Mouse (Mus musculus) hematopoietic stem cell, adult 5-6 weeks (primary cell): ENCODE data around the gene Gm9736. TPM values are rescaled to one million over a fixed set of nuclear protein-coding genes. Genes with fewer than 3 reads are reported as not detected.
A peak's percentile ranks its signal among the peaks of the same experiment; 100 is the strongest.
"Not testable (repeated sequence)": the region's sequence is repeated elsewhere in the genome, so short reads cannot be mapped to it uniquely, and the experiment has no call there.

Experiments used
- ATAC-seq, 2 experiments: fragments of 125-278 bp in 1 of 2; replicated peaks in 1 of 2; 2 replicates each; pipeline ENCODE4 v1.8.0; 2016 to 2017; ENCODE audit warnings: inconsistent platforms in 2 of 2, mild to moderate bottlenecking in 2 of 2, moderate number of reproducible peaks in 2 of 2, low read depth in 1 of 2, moderate TSS enrichment in 1 of 2; ENCODE audit not compliant: low FRiP score in 2 of 2, poor library complexity in 2 of 2, severe bottlenecking in 2 of 2, insufficient read depth in 1 of 2, low TSS enrichment in 1 of 2
- total RNA-seq: library from RNA; stranded (forward); fragments of 172-1452, 232-1000 nt; gene quantifications from 2 replicates; pipeline ENCODE4 v1.2.3, GENCODE M21; 2017

The Gm9736 gene
- total RNA-seq, 1 experiment from 2014 or later = not detected

DNA sequence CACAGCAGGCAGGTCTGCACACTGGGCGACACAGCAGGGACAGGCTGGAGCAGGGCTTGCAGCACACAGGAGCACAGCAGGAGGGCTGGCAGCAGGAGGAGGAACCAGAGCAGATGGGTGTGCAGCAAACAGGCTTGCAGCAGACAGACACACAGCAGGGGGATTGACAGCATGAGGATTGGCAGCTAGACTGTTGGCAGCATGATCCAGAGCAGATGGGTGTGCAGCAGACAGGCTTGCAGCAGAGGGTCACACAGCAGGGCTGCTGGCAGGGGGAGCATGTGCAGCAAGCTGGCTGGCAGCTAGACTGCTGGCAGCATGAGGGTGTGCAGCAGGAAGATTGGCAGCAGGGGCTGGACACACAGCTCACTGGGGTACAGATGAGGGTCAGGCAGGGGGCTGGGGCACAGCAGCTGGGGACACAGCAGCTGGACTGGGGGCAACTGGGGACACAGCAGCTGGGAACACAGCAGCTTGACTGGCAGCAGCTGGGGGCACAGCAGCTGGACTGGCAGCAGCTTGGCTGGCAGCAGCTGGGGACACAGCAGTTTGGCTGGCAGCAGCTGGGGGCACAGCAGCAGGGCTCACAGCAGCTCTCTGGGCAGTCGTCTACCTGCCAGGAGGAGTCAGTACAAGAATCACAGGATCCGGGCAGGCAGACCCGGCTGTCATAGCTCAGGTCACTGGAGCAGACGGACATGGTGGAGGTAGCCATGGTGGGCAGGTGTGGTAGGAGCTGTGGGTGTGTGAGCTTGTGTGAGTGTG is 9.0 kb downstream of the Gm9736 start, which contains the start of gene Gm18596:
Gene Gm18596 (minus strand): TSS at position 715 of the 765 bp plus-strand sequence.
- ATAC-seq = not testable (repeated sequence)

DNA sequence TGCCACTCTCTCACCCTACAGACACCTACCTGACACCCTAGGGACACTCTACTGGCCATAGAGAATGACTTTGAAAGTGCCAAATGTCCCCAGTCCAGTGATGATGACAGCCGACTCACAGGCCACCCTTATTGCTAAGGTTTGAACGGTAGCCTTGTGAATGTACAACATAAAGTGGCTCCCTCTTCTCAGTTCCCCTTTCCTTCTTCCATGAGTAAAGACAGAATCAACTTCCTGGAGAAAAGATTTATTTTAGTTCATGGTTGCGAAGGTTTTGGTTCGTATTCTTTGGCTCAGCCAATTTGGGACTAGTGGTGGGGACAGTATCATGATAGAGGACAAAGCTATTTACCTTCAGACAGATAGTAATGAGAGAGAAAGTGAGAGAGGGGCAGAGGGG is 12.2 kb downstream of the Gm9736 start:
- no peak for ATAC-seq

DNA sequence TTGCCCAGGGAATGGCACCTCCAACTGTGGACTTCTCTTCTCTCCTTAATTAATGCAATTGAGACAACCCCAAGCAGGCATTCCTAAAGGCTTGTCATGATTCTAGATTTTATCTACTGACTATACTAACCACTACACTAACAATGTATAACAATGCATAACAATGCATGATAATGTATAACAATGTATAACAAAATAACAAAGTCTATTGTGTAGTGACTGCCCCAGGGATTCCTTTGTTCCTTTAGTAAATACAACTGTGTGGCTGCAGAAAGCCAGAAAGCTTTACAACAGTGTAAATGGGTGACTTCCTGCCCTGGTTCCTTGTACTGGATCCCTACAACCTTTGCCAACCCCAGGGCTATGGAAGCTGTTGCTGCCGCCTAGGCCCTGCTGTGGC is 15.2 kb downstream of the Gm9736 start:
- no peak for ATAC-seq

DNA sequence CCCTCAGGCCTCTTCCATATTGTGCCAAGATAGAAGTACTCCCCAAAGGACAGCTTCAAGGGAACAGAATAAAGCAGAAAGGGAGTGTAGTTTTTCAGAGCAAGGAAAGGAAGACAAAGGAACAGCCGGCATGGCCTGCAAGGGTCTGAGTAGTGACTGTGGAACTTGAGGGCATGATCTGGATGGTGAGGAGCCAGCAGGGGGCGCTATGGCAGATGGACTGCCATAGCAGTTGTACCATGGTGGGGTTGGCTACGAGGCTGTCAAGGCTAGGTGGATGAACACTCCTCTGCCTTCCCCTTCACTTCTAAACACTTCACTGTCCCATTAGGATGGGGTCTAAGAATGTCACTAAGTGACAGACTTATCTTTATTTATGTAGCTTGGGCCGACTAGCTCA is 21.9 kb downstream of the Gm9736 start:
- 0 out of 4 replicates have a peak, but pooled peaks of 1 of the 2 experiments have one; percentile 28 for ATAC-seq

DNA sequence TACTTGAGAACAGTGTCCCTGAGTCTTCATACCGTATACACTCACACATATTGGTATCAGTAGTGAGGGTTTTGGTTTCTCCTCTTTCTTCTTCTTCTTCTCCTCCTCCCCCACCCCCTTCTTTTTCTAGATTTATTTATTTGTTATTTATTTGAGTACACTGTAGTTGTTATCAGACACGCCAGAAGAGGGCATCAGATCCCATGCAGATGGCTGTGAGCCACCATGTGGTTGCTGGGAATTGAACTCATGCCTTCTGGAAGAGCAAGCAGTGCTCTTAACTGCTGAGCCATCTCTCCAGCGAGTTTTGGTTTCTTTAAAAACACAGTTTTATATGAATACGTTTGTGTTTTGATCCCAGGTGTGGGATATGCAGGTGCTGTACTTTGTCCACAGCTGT is 22.9 kb downstream of the Gm9736 start:
- no peak for ATAC-seq

DNA sequence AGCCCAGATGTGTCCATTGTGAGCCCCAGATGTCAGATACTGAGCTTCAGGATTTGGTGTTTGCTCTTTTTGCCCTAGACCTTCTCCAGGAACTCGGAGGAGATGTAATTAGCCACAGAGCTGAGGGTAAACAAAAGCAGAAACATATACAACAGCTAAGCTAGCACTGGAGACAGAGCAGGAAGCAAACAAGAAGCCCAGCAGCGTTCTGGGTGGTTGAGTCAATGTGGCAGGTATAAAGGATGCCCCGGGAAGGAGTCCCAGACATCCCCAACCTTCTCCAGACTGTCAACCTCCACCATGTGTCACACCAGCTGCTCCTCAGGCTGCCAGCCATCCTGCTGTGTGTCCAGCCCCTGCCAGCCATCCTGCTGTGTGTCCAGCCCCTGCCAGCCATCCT is 25.0 kb downstream of the Gm9736 start, which contains the start of gene Gm10100:
Gene Gm10100 (plus strand): TSS at position 301 of the 400 bp plus-strand sequence.
- no peak for ATAC-seq

DNA sequence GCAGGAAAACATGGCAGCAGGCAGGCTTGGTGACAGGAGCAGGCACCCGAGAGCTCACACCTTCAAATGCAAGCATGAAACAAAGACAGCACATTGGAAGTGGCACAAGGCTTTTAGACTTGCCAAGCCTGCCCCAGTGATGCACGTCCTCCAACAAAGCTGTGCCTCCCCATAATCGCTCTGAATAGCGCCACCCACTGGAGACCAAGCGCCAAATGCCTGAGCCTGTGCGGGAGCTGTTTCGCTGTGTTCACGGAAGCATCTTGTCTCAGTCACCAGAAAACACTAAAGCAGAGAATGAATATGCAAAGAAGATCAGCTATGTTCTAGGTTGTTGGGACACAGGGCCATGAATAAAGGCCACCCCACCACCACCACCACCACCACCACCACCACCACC is 26.3 kb downstream of the Gm9736 start:
- ATAC-seq = no peak

DNA sequence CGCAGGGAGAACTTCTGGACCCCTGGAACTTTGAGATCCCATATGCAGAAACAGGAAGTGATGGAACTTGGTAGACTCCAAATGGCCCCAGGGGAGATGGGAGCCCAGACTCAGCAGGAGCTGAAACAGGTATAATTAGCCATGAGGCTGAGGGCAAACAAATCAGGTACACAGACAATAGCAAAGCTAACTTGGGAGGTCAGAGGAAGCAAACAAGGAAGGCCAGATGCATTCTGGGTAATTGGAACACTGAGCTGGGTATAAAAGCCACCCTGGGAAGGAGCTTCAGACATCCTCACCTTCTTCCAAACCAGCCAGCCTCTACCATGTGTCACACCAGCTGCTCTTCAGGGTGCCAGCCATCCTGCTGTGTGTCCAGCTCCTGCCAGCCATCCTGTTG is 30.9 kb downstream of the Gm9736 start, which contains the start of gene Krtap12-1:
Gene Krtap12-1 (plus strand): TSS at position 301 of the 400 bp plus-strand sequence.
- ATAC-seq = not testable (repeated sequence)

DNA sequence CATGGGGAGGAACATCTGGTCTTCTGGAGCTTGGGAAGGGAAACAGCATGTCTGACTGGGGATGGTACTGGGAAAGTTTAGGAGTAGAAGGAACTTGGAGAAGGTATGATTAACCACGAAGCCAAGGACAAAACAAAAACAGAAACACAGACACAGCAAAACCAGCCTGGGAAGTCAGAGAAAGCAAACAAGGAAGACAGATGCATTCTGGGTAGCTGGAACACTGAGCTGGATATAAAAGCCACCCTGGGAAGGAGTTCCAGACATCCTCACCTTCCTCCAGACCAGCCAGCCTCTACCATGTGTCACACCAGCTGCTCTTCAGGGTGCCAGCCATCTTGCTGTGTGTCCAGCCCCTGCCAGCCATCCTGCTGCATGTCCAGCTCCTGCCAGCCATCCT is 35.6 kb downstream of the Gm9736 start, which contains the start of gene Gm10142:
Gene Gm10142 (plus strand): TSS at position 301 of the 400 bp plus-strand sequence.
- no peak for ATAC-seq

DNA sequence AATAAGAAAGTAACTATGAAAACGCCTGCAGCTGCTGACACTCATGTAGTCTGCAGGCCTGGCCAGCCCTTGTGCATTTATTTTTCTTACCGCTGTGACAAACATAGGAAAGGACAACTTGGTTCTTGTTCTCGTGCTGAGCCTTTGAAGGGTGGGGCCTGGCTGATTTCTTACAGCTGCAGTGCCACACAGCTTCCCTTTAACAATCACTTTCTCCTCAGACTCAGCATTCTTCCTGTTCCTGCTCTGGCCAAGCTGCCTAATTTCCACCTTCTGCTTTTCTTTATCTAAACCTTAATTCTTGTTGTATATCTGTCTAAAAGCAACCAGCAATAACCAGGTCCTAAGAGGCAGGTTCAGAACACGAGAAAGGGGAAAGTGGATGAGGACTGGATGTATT is 37.4 kb downstream of the Gm9736 start:
- 0 out of 4 replicates have a peak, but pooled peaks have one; percentile 41 to 73 for ATAC-seq

DNA sequence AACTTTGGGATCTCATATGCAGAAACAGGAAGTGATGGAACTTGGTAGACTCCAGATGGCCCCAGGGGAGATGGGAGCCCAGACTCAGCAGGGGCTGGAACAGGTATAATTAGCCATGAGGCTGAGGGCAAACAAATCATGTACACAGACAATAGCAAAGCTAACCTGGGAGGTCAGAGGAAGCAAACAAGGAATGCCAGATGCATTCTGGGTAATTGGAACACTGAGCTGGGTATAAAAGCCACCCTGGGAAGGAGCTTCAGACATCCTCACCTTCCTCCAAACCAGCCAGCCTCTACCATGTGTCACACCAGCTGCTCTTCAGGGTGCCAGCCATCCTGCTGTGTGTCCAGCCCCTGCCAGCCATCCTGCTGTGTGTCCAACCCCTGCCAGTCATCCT is 40.0 kb downstream of the Gm9736 start, which contains the start of gene Gm10024:
Gene Gm10024 (plus strand): TSS at position 301 of the 400 bp plus-strand sequence.
- ATAC-seq = not testable (repeated sequence)

DNA sequence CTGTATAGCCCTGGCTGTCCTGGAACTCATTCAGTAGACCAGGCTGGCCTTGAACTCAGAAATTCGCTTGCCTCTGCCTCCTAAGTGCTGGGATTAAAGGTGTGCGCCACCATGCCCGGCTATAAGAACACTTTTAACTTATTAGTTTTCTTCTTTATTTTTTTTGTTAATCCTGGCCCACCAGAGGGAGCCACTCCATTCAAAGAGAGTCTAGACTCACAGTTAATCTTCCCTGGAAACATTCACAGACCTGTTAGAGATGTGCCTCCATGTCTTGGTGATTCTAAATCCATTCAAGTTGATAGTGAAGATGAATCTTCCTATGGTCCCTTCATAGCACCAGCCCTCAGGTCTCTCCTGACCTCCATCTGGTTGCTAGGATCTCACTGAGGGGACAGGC is 41.3 kb downstream of the Gm9736 start:
- no peak for ATAC-seq

DNA sequence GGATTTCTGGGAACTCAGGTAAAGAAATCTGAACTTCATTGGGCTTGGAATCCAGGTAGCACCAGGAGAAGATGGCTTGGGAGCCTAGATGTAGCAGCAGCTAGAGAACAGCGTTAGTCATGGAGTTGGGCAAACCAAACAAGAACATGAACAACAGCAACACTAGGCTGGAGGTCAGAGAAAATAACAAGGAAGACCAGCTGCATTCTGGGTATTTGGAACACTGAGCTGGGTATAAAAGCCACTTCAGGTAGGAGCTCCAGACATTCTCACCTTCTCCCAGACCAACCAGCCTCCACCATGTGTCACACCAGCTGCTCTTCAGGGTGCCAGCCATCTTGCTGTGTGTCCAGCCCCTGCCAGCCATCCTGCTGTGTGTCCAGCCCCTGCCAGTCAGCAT is 44.8 kb downstream of the Gm9736 start, which contains the start of gene Gm10272:
Gene Gm10272 (plus strand): TSS at position 301 of the 400 bp plus-strand sequence.
- ATAC-seq = no peak

Other genes with a start within 250 kb of the Gm9736 start
- gene Fam207a, start 235.6 kb downstream of the Gm9736 start, total RNA-seq = 19.2 and 32.6 TPM in 2 replicates
- gene Itgb2, start 221.1 kb downstream of the Gm9736 start, total RNA-seq = 51.2 and 56.5 TPM in 2 replicates
- 56.2 and 65.8 TPM in 2 replicates for gene Pttg1ip, start 169.6 kb downstream of the Gm9736 start, total RNA-seq
- 148 and 150 TPM in 2 replicates for gene Sumo3, start 145.3 kb downstream of the Gm9736 start, total RNA-seq
- gene Gm49325, start 145.2 kb downstream of the Gm9736 start, total RNA-seq = not detected in 2 replicates
- 25.6 and 27.5 TPM in 2 replicates for gene Ube2g2, start 129.1 kb downstream of the Gm9736 start, total RNA-seq
- gene Tspear, start 64.8 kb downstream of the Gm9736 start, total RNA-seq = 2.8 and 3.1 TPM in 2 replicates
- gene Gm19402, start 60.6 kb downstream of the Gm9736 start, total RNA-seq = not detected in 2 replicates
- gene Gm9508, start 54.1 kb downstream of the Gm9736 start, total RNA-seq = not detected in 2 replicates
- not detected in 2 replicates for gene Gm10272, start 44.7 kb downstream of the Gm9736 start, total RNA-seq
- not detected in 2 replicates for gene Gm10024, start 39.9 kb downstream of the Gm9736 start, total RNA-seq
- not detected in 2 replicates for gene Gm10142, start 35.5 kb downstream of the Gm9736 start, total RNA-seq
- gene Krtap12-1, start 30.8 kb downstream of the Gm9736 start, total RNA-seq = not detected in 2 replicates
- gene Gm10100, start 24.9 kb downstream of the Gm9736 start, total RNA-seq = not detected in 2 replicates
- gene Gm18596, start 8.7 kb downstream of the Gm9736 start, total RNA-seq = not detected in 2 replicates
- gene Gm3233, start 8.3 kb upstream of the Gm9736 start, total RNA-seq = not detected in 2 replicates
- gene Gm3238, start 20.0 kb upstream of the Gm9736 start, total RNA-seq = not detected in 2 replicates
- not detected in 2 replicates for gene Gm7138, start 25.6 kb upstream of the Gm9736 start, total RNA-seq
- gene Gm3250, start 31.2 kb upstream of the Gm9736 start, total RNA-seq = not detected in 2 replicates
- not detected in 2 replicates for gene Gm7137, start 36.8 kb upstream of the Gm9736 start, total RNA-seq
- gene Gm9639, start 43.7 kb upstream of the Gm9736 start, total RNA-seq = not detected in 2 replicates
- not detected in 2 replicates for gene Gm19668, start 47.8 kb upstream of the Gm9736 start, total RNA-seq
- not detected in 2 replicates for gene Gm9507, start 60.5 kb upstream of the Gm9736 start, total RNA-seq
- not detected in 2 replicates for gene Gm2696, start 63.3 kb upstream of the Gm9736 start, total RNA-seq
- not detected in 2 replicates for gene Krtap10-4, start 75.7 kb upstream of the Gm9736 start, total RNA-seq
- not detected in 2 replicates for gene Krtap10-10, start 84.6 kb upstream of the Gm9736 start, total RNA-seq
- not detected in 2 replicates for gene Gm36176, start 95.4 kb upstream of the Gm9736 start, total RNA-seq
- not detected in 2 replicates for gene Gm10318, start 101.5 kb upstream of the Gm9736 start, total RNA-seq
- gene Gm3285, start 110.6 kb upstream of the Gm9736 start, total RNA-seq = not detected in 2 replicates
- 0.31 TPM in 1 of 2 replicates, not detected in the other for gene Lrrc3, start 151.2 kb upstream of the Gm9736 start, total RNA-seq
- 2.6 and 10.0 TPM in 2 replicates for gene Trpm2, start 219.2 kb upstream of the Gm9736 start, total RNA-seq
- gene 1810043G02Rik, start 227.2 kb upstream of the Gm9736 start, total RNA-seq = 11.7 and 19.3 TPM in 2 replicates